Mouse (Mus musculus) forelimb bud, embryonic 11.5 days (tissue): ENCODE measurements around the gene 9630041A04Rik.

Source experiments
- DNase-seq: peaks from one replicate; pipeline ENCODE4 v3.0.0-alpha.2; 2012; ENCODE audit warnings: low read depth, low spot score

9630041A04Rik gene

DNA sequence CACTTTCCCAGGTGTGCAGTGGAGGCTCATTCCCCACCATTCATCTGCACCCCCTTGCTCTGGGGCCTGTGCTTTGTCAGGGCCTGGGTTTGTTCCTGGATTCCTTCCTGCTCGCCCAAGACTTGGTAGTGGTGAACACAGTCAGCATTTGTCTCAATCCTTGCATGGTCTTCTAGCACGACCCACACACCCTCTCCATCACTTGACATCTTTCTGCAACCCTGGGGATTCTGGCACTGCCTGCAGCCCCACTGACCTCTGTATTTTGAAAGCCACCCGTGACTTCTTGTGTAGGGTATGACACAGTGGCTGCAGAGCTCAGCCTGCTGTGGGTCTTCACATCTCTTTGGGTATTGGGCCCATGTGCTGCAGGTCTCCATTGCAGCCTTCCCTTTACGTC, 57.1 kb downstream of the 9630041A04Rik start:
- no peak for DNase-seq

DNA sequence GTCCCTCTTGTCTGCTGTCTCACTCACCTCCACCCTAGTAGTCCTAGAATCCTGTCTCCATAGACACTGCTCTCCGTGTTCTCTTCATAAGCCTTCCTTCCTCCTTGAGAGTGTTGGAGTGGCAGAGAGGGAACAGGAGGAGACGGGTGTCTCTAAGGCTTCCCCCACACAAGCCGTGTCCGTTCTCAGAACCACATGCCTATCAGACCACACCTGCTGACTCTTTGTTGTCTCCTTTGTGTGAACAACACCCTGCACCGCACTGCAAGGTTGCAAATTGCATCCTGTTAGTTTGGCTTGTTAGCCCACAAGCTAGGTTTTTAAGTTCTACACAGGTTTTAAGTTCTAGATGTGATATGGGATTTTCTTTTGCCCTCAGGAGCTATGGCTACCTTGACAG, 57.7 kb downstream of the 9630041A04Rik start:
- DNase-seq = no peak

DNA sequence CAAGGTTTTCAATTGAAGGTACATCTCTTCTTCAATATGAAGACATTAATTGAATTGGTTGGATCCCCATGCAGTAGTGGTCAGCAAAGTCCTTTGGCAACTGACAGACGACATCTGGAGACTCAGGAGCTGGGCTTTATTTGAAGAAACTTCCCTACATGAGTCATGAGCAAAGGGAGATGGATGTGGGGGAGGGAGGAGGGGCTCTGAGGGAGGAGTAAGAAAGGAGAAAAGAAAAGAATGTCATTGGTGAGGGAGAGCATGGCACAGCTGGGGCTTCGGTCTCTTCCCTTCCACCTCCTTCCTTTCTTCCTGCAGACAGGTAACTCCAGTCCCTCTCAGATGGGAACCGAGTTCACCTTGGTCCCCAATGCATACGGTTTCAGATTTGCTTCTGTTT, 61.2 kb downstream of the 9630041A04Rik start:
- no peak for DNase-seq

DNA sequence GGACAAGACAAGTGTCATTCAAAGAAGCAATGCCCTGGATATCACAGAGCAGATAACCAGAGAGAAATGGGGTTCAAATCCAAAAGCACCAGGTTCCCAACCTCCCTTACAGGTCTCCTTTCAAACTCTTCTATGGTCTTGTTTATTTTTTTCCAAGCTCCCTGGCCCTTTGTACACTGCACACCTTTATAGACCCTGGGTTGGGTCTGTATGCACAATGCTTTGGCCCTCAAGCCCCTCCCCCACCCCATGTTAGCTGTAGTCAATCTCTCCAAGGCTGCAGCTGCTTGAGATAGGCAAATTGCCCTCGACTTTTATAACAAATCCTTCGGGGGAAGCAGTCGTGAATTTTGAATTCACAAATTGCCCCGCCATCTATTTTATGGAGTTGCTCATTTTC, 63.2 kb downstream of the 9630041A04Rik start:
- no peak for DNase-seq

DNA sequence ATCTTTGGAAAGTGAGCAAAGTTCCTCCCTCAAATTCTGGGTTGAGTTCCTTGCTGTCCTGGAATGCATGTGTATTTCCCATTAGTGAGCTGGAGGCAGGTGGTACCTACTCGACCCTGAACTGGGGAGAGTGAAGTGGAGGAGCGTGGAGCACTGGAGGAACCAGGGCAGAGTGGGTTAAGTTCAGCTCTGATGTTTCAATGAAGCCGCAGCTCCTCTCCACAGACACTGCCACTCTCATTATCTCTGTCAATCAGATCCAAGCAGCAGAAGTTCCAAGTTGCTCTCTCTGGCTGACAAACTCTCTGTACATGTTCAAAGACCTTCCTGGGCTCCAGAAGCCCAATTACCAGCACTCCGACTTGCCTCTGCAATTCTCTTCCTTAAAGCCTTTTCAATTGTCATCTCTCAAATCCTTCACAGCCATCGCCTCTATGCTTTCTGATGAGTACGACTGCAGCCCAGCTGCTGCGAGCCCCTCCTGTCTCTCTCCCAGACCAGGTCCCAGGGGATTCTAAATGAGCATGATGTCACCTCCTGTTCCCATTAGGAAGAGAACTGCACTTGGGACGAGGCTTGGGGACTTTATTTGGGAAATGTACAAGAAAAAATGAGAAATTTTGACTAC, 72.4 kb downstream of the 9630041A04Rik start:
- no peak for DNase-seq

GRCm38 (mm10) chr9:101934887-101935286, 73.2 kb downstream of the 9630041A04Rik start:
- DNase-seq = no peak

DNA sequence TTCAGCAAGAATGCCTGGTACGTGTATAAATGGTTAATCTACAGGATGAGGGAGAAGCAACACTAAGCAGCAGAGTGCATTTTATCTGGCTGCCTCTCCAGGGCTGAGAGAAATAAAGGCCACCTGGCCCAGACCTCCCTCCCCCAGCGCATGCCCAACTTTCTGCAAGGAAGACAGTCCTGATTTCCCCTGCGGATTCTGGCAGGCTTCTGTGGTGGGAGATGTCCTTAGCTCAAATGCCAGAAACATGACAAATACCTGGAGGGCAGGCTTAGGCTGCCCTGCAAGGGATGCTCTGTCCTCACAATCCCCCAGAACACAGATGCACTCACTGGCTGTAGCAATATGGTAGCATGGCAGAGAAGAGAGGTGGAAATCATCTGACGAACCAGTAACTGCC, 76.4 kb downstream of the 9630041A04Rik start:
- DNase-seq = no peak

GRCm38 (mm10) chr9:101939006-101939405, 77.4 kb downstream of the 9630041A04Rik start:
- DNase-seq = no peak

DNA sequence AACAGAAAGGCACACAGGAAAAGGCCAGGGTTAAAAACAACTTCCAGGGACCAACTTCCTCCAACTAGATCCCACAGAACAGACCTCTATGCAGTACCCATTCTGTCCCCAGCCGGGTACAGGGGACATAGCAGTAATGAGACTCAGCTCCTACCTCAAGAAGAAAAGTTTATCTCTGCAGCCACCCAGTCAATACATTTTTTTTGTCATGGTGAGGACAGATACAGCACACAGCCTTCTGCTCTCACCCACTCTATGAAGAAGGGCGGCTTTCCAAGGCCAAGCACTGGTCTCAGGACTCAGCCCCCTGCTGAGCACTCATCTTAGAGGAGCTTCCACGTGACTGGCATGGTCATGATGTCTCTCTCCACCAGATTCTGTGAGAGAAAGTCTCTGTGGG, 78.5 kb downstream of the 9630041A04Rik start:
- no peak for DNase-seq

DNA sequence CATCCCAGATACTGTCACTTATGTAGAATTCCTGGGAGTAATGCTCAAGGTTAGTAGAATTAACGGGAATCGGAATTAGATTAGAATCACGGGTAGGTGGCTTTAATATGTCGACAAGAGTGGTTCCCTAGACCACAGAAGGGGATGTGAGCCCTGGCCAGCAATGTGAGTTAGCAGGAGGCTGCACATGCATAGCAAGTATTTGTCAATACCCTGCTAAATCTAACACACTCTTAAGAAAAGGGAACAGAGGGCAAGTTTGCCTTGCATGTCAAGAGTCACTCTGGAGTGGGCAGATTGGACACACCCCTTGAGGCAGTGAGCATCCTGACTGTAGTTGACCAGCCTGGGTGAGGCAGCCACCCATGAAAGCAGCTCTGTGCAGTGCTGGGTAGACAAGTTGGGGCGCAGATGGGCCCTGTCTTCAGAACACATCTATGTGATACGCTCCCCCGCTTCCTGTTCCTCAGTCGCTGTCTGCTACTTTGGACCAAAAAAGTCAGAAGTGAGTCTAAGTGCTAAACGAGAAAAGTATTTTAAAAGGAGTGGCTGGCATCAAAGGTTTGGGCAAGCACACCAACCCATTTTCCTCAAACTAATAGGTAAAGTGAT, 80.5 kb downstream of the 9630041A04Rik start:
- DNase-seq = no peak

GRCm38 (mm10) chr9:101945326-101945725, 83.7 kb downstream of the 9630041A04Rik start:
- DNase-seq = no peak

DNA sequence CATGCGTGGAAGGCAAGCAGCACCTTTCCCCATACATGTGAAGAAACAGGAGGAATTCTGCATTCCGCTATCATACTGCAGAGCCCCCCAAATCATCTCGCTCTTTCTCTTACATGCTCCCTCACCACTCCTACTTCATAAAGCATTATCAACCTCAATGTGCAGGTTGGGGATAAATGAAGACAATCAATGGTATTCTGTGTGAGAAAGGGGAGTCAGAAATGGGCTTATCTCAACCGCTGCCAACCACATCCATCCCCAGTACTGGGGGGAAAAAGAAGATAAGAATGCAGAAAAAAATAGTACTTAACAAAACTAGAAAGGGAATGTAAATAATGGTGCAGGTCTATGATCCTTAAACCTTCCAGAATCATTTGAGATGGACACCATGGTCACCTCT, 84.2 kb downstream of the 9630041A04Rik start:
- no peak for DNase-seq

- no peak for DNase-seq
Measured at GRCm38 (mm10) chr9:101950101-101950500, 88.5 kb downstream of the 9630041A04Rik start.

- no peak for DNase-seq
Measured at GRCm38 (mm10) chr9:101954529-101954928, 92.9 kb downstream of the 9630041A04Rik start.

DNA sequence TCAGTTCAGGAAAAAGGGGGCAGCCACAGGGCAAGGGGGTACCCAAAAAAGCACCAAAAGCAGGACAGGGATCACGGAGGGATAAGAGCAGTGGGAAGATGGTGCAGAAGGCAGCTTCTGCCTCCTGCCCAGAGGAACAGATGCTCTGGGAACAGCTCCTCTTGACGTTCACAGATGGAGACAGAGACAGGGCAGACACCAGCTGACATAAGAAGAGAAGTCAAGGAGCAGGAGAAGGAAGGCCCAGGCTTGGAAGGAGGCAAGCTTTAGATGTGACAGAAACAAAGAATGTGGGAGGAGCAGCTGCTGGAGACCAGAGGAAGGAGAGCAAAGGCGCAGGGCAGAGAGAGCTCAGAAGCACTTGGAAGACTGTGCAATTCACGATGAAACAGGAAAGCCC, 94.6 kb downstream of the 9630041A04Rik start:
- no peak for DNase-seq

GRCm38 (mm10) chr9:101971806-101972205, 110.2 kb downstream of the 9630041A04Rik start:
- peak; percentile 24 for DNase-seq

GRCm38 (mm10) chr9:101972314-101972713, 110.7 kb downstream of the 9630041A04Rik start:
- DNase-seq = no peak

- no peak for DNase-seq
Measured at GRCm38 (mm10) chr9:101976884-101977465, 115.3 kb downstream of the 9630041A04Rik start.

- DNase-seq = no peak
Measured at GRCm38 (mm10) chr9:101981161-101981560, 119.5 kb downstream of the 9630041A04Rik start.

DNA sequence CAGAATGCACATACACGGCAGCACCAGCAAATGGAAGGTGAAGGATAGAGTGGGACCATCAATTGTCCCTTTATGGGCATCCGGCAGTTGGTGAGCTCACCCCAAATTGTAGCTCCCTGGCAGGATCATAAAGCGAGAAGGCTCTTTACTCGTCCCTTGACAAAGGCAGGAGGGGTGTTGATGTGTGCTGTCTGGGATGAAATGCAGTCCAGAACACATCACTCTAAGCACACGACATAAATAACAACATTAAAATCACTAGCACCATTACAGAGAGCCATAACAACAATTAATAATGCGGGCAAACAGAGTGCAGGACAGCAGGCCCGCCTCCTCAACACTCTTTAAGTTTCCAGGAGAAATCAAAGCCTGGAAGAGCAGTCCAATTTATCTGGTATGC, 120.7 kb downstream of the 9630041A04Rik start:
- DNase-seq = no peak

- no peak for DNase-seq
Measured at GRCm38 (mm10) chr9:101986910-101987309, 125.3 kb downstream of the 9630041A04Rik start.

GRCm38 (mm10) chr9:101990032-101990431, 128.4 kb downstream of the 9630041A04Rik start:
- DNase-seq = no peak

GRCm38 (mm10) chr9:101990836-101991235, 129.2 kb downstream of the 9630041A04Rik start:
- DNase-seq = no peak
